Mouse (Mus musculus): Measurements from ENCODE around the gene Gdf9. TPM values are rescaled to one million over a fixed set of nuclear protein-coding genes. Genes with fewer than 3 reads are reported as not detected.

Gdf9 gene
- 0.70 and 1.2 TPM in 2 replicates for polyA plus RNA-seq (2014; fragmentation: Nextera tagmentation; extraction: Ambion mirVana)

- H3K4me1 ChIP-seq (ENCODE audit: control insufficient read depth, insufficient read depth, low read length) = peaks cover 11% of the 10 kb centered on the region; the same call in 1 of the 2 replicates
- under 1% methylated on average over 44 of the region's 44 CpGs for WGBS
- peaks cover 10% of the 10 kb centered on the region for H3K36me3 ChIP-seq (ENCODE audit: control insufficient read depth, insufficient read depth, low read length)
- peak within 1 kb of the TSS; percentile 12 for H3K27ac ChIP-seq (ENCODE audit: low read depth, low read length)
- H3K9ac ChIP-seq (ENCODE audit: low read depth, low read length) = peak within 1 kb of the TSS; percentile 92
- peak; percentile 97 for ATAC-seq (ENCODE audit: low FRiP score, low TSS enrichment)
- H3K9me3 ChIP-seq (ENCODE audit: control insufficient read depth, low read length) = no peaks in the 10 kb centered on the region
- peak within 1 kb of the TSS; percentile 76 for H3K4me2 ChIP-seq (replicated peaks; ENCODE audit: low read depth, low read length)
- peak within 1 kb of the TSS; percentile 79 for H3K4me3 ChIP-seq (ENCODE audit: low read length)
- H3K27me3 ChIP-seq (ENCODE audit: control insufficient read depth, insufficient read depth, low read length) = no peaks in the 10 kb centered on the region
Observed at GRCm38 (mm10) chr11:53430670-53431346, at the start of gene Gdf9, which contains the start of gene Uqcrq. TSS of gene Gdf9 (plus strand) at chr11:53431023. TSS of gene Uqcrq (minus strand) at chr11:53430831.

GRCm38 (mm10) chr11:53383758-53384428 lies 46.9 kb upstream of the Gdf9 start:
- Histone ChIP-seq H3K36me3 (ENCODE audit: control insufficient read depth, insufficient read depth, low read length) (peaks cover 22% of the 10 kb centered on the region; the same call in 1 of the 2 replicates), H3K4me1 (ENCODE audit: control insufficient read depth, insufficient read depth, low read length) (no peaks in the 10 kb centered on the region), H3K9me3 (ENCODE audit: control insufficient read depth, low read length) (no peaks in the 10 kb centered on the region), H3K4me3 (ENCODE audit: low read length) (no peak overlapping the region), H3K27me3 (ENCODE audit: control insufficient read depth, insufficient read depth, low read length) (no peaks in the 10 kb centered on the region), H3K27ac (ENCODE audit: low read depth, low read length) (no peak overlapping the region), H3K4me2 (replicated peaks; ENCODE audit: low read depth, low read length) (no peak overlapping the region), H3K9ac (ENCODE audit: low read depth, low read length) (no peak overlapping the region)
- no peak for ATAC-seq (ENCODE audit: low FRiP score, low TSS enrichment)
- 92% methylated on average over 2 of the region's 2 CpGs for WGBS

DNA sequence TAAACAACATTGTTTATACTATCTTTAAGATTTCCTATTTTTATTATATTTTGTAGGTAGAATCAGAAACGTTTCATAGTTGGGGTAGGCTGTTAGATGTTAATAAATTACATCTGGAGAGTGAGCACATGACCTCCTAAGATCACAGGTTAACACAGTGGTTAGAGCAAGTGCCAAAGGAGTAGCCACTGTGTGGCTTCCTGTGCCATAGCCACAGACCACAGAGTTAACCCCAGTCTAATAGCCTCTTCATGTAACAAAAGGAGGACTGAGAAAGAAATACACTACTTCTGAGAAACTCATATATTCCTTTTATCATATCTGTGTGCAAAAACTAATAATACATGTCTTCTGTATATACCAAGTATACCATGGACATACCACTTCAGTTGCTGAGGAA lies 37.0 kb upstream of the Gdf9 start:
- H3K36me3 ChIP-seq (ENCODE audit: control insufficient read depth, insufficient read depth, low read length) = peaks cover 56% of the 10 kb centered on the region

GRCm38 (mm10) chr11:53403638-53404037 lies 27.2 kb upstream of the Gdf9 start:
- 93% methylated on average over 1 of the region's 1 CpGs for WGBS
- ATAC-seq (ENCODE audit: low FRiP score, low TSS enrichment) = no peak
- H3K9me3 ChIP-seq (ENCODE audit: control insufficient read depth, low read length) = no peaks in the 10 kb centered on the region
- H3K4me2 ChIP-seq (replicated peaks; ENCODE audit: low read depth, low read length) = no peak overlapping the region
- no peaks in the 10 kb centered on the region for H3K4me1 ChIP-seq (ENCODE audit: control insufficient read depth, insufficient read depth, low read length)
- H3K4me3 ChIP-seq (ENCODE audit: low read length) = no peak overlapping the region
- peaks cover 81% of the 10 kb centered on the region for H3K36me3 ChIP-seq (ENCODE audit: control insufficient read depth, insufficient read depth, low read length)
- H3K27me3 ChIP-seq (ENCODE audit: control insufficient read depth, insufficient read depth, low read length) = no peaks in the 10 kb centered on the region
- H3K9ac ChIP-seq (ENCODE audit: low read depth, low read length) = no peak overlapping the region
- H3K27ac ChIP-seq (ENCODE audit: low read depth, low read length) = no peak overlapping the region

More for the DNA sequence above, 37.0 kb upstream of the Gdf9 start:
- H3K4me1 ChIP-seq (ENCODE audit: control insufficient read depth, insufficient read depth, low read length) = no peaks in the 10 kb centered on the region
- 74% methylated on average over 1 of the region's 1 CpGs for WGBS
- no peaks in the 10 kb centered on the region for H3K27me3 ChIP-seq (ENCODE audit: control insufficient read depth, insufficient read depth, low read length)
- no peak overlapping the region for H3K4me2 ChIP-seq (replicated peaks; ENCODE audit: low read depth, low read length)
- H3K9me3 ChIP-seq (ENCODE audit: control insufficient read depth, low read length) = no peaks in the 10 kb centered on the region
- H3K27ac ChIP-seq (ENCODE audit: low read depth, low read length) = no peak overlapping the region
- H3K4me3 ChIP-seq (ENCODE audit: low read length) = no peak overlapping the region
- ATAC-seq (ENCODE audit: low FRiP score, low TSS enrichment) = no peak
- no peak overlapping the region for H3K9ac ChIP-seq (ENCODE audit: low read depth, low read length)

DNA sequence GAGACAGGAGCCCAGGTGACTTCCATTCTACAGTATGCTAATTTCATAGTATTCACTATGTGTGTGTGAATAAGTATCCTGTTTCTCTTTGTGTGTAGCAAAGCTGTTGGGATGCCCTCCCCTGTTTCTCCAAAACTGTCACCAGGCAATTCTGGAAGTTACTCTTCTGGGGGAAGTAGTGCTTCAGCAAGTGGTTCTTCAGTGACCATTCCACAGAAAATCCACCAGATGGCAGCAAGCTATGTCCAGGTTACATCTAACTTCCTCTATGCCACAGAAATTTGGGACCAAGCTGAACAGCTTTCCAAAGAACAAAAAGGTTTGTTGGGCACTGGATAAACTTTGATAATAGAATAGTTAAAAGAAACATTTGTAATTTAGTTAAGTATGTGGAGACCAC lies 19.1 kb upstream of the Gdf9 start:
- H3K27ac ChIP-seq (ENCODE audit: low read depth, low read length) = no peak overlapping the region
- H3K27me3 ChIP-seq (ENCODE audit: control insufficient read depth, insufficient read depth, low read length) = no peaks in the 10 kb centered on the region
- H3K9me3 ChIP-seq (ENCODE audit: control insufficient read depth, low read length) = no peaks in the 10 kb centered on the region
- ATAC-seq (ENCODE audit: low FRiP score, low TSS enrichment) = no peak
- no peak overlapping the region for H3K9ac ChIP-seq (ENCODE audit: low read depth, low read length)
- H3K36me3 ChIP-seq (ENCODE audit: control insufficient read depth, insufficient read depth, low read length) = peaks cover 91% of the 10 kb centered on the region
- no peak overlapping the region for H3K4me2 ChIP-seq (replicated peaks; ENCODE audit: low read depth, low read length)
- no peak overlapping the region for H3K4me3 ChIP-seq (ENCODE audit: low read length)
- no peaks in the 10 kb centered on the region for H3K4me1 ChIP-seq (ENCODE audit: control insufficient read depth, insufficient read depth, low read length)

DNA sequence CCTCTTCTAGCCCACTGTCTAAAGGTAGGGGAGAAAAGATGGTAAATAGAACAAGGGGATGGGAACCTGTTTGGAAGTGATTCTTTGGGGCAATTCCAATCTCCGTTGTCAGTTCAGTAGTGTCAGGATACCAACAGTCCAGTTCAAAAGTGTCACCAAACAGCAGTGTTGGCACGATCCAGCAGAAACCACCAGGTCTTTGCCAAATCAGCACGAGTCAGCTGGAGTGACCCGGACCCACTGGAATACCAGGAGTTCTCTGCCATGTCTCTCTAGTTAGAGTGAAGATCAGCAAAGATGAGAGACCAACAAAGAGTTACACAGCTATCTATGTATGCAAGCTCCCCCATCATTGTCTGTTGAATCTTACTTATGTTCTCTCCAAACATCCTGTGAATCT lies 17.0 kb upstream of the Gdf9 start:
- Histone ChIP-seq H3K36me3 (ENCODE audit: control insufficient read depth, insufficient read depth, low read length) (peaks cover 93% of the 10 kb centered on the region), H3K9ac (ENCODE audit: low read depth, low read length) (no peak overlapping the region), H3K4me1 (ENCODE audit: control insufficient read depth, insufficient read depth, low read length) (no peaks in the 10 kb centered on the region), H3K4me3 (ENCODE audit: low read length) (no peak overlapping the region), H3K27me3 (ENCODE audit: control insufficient read depth, insufficient read depth, low read length) (no peaks in the 10 kb centered on the region), H3K4me2 (replicated peaks; ENCODE audit: low read depth, low read length) (no peak overlapping the region), H3K9me3 (ENCODE audit: control insufficient read depth, low read length) (no peaks in the 10 kb centered on the region), H3K27ac (ENCODE audit: low read depth, low read length) (no peak overlapping the region)
- 93% methylated on average over 4 of the region's 4 CpGs for WGBS
- no peak for ATAC-seq (ENCODE audit: low FRiP score, low TSS enrichment)

DNA sequence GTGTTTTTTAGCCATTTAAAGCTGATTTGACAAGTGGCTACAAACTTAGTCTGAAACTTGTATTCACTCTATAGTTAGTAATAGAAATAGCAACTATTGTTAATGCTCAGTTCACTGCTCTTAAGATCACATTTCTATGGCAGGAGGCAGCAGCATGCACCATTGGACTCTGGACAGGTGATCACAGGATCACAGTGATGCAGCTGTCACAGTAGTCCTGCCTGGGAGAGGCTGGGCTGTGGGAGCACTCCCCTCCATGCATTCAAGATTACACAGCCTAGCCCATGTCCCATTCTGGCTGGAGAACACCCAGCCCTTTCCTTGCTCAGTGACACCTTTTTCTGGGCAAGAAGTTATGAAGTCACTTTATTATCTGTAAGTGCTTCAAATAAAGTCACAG lies 12.8 kb upstream of the Gdf9 start:
- ATAC-seq (ENCODE audit: low FRiP score, low TSS enrichment) = no peak
- Histone ChIP-seq H3K4me2 (replicated peaks; ENCODE audit: low read depth, low read length) (no peak overlapping the region), H3K27ac (ENCODE audit: low read depth, low read length) (no peak overlapping the region), H3K4me3 (ENCODE audit: low read length) (no peak overlapping the region), H3K36me3 (ENCODE audit: control insufficient read depth, insufficient read depth, low read length) (peaks cover 66% of the 10 kb centered on the region), H3K9me3 (ENCODE audit: control insufficient read depth, low read length) (no peaks in the 10 kb centered on the region), H3K27me3 (ENCODE audit: control insufficient read depth, insufficient read depth, low read length) (no peaks in the 10 kb centered on the region), H3K9ac (ENCODE audit: low read depth, low read length) (no peak overlapping the region), H3K4me1 (ENCODE audit: control insufficient read depth, insufficient read depth, low read length) (no peaks in the 10 kb centered on the region)

DNA sequence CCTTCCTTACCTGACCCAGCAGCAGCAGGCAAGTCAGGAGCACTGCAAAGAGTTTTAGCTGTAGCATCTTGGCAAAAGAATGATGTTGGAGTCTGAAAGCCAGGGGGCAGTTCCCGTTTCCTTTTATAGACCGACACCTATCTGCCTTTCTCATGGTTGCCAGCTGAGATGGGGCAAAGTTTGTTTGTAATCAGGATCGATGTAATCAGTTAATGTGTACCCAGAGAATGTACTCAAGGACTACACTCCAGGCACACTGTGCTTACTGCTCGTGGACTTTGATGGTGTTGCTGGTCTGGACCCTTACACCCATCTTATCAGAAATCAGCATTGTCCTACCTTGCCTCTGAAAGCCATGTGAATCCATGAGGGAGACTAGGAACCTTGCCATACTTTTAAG lies 7.8 kb upstream of the Gdf9 start, which contains the start of gene Leap2:
Leap2 (minus strand) TSS at position 135 of the 400 bp plus-strand sequence.
- Histone ChIP-seq H3K36me3 (ENCODE audit: control insufficient read depth, insufficient read depth, low read length) (peaks cover 21% of the 10 kb centered on the region), H3K4me3 (ENCODE audit: low read length) (no peak within 1 kb of the TSS), H3K9me3 (ENCODE audit: control insufficient read depth, low read length) (no peaks in the 10 kb centered on the region), H3K9ac (ENCODE audit: low read depth, low read length) (no peak within 1 kb of the TSS), H3K27me3 (ENCODE audit: control insufficient read depth, insufficient read depth, low read length) (no peaks in the 10 kb centered on the region), H3K4me2 (replicated peaks; ENCODE audit: low read depth, low read length) (no peak within 1 kb of the TSS), H3K27ac (ENCODE audit: low read depth, low read length) (no peak within 1 kb of the TSS), H3K4me1 (ENCODE audit: control insufficient read depth, insufficient read depth, low read length) (no peaks in the 10 kb centered on the region)
- ATAC-seq (ENCODE audit: low FRiP score, low TSS enrichment) = no peak
- WGBS = 86% methylated on average over 4 of the region's 4 CpGs

GRCm38 (mm10) chr11:53424826-53425225 lies 6.0 kb upstream of the Gdf9 start:
- no peak overlapping the region for H3K4me3 ChIP-seq (ENCODE audit: low read length)
- H3K9ac ChIP-seq (ENCODE audit: low read depth, low read length) = no peak overlapping the region
- H3K4me2 ChIP-seq (replicated peaks; ENCODE audit: low read depth, low read length) = no peak overlapping the region
- WGBS = 78% methylated on average over 2 of the region's 2 CpGs
- ATAC-seq (ENCODE audit: low FRiP score, low TSS enrichment) = no peak
- H3K36me3 ChIP-seq (ENCODE audit: control insufficient read depth, insufficient read depth, low read length) = peaks cover 16% of the 10 kb centered on the region
- H3K9me3 ChIP-seq (ENCODE audit: control insufficient read depth, low read length) = no peaks in the 10 kb centered on the region
- no peak overlapping the region for H3K27ac ChIP-seq (ENCODE audit: low read depth, low read length)
- H3K27me3 ChIP-seq (ENCODE audit: control insufficient read depth, insufficient read depth, low read length) = no peaks in the 10 kb centered on the region
- peaks cover 5% of the 10 kb centered on the region; the same call in 1 of the 2 replicates for H3K4me1 ChIP-seq (ENCODE audit: control insufficient read depth, insufficient read depth, low read length)
